Mouse (Mus musculus): ENCODE measurements at regions not wholly inside any gene's neighbourhood (a gene's known extent, or its start where the extent isn't known, plus 50 kb on each side); places are given as distances from the start of the nearest gene placed in this dataset.

DNA sequence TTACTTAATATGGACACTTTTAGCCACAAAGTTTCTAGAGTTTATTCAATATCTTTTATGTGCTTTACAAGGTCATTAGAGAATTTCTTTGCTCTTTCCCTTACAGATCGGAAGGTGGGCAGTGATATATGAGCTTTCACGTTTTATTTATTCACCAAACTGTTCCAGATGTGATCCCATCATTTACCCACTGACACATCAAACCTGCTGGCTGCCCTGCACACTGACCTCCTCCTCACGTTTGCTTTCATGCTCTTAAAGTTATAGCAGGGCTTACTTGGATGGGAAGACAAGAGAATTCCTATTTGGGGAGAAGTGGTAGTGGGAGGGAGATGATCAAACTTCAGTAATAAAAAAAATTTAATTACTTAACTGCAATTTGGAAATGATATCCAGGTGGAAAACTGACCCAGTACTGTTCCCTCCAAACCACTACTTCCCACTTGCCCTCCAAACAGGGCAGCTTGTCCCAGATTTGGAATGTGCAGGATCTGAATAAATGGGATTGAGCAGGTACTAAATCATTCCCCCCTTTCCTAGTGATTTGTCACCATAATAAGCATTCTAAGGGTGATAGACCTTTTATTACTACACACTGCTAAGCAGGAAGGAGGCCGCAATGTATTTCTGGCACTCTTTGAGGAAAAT lies 144.2 kb downstream of the 1700020N15Rik start:
- DNase-seq (ENCODE audit: low read depth, low spot score): no peak

DNA sequence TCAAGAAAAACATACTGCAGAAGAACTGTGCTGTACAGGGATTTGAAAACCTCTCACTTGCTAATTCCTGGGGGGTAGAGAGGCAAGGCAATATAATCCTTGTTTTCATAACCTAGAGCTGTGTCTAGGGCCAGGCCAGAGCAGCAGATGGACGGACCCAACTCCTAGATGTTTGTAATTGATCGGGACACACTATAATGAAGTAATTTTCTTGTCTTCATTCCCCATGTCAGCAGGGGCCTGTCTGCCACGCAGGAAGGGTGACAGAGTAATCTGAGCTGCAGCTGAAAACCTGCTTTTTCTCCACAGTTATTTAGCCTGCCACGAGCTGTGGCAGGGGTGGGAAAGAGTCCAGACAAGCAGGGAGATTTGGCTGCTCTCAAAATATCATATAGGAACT lies 149.2 kb downstream of the 1700020N15Rik start:
- peak; percentile 3 for DNase-seq (ENCODE audit: low read depth, low spot score)

DNA sequence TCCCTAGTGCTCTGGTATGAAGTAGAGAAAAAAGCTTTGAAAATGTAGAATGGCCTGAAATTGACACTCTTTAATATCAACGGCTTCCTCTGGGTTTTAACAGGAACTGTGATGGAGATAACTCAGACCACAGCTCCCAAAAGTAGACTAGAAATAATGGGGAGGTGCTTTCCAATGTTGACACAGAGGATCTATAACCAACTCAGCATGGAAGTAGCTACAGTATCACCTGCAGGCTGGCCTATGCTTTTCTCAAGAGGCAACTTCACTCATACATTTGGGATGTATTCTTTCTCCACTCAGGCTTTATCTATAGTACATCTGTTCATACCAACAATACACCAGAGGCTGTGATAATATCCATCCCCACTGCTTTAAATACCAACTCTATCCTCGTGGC lies 154.5 kb downstream of the 1700020N15Rik start:
- DNase-seq (ENCODE audit: low read depth, low spot score): no peak
